Mouse (Mus musculus) heart, embryonic 14.5 days (tissue): ENCODE results near the gene Gm13306. TPM values are rescaled to one million over a fixed set of nuclear protein-coding genes. Genes with fewer than 3 reads are reported as not detected.
"Not testable (repeated sequence)": the region's sequence is repeated elsewhere in the genome, so short reads cannot be mapped to it uniquely, and the experiment has no call there.

ENCODE experiments used
- ATAC-seq: fragments of 200-750 bp; cut with Nextera tagmentation; 2 replicates; pipeline ENCODE4 v1.8.0; 2017; ENCODE audit warnings: low read depth, moderate TSS enrichment; ENCODE audit not compliant: insufficient number of reproducible peaks, insufficient read depth, low FRiP score
- H3K27ac ChIP-seq, 2 experiments: fragments of 200-500 bp in 1 of 2; fragments of 300-500 bp in 1 of 2; sonication (generic) in 1 of 2; replicated peaks in 1 of 2; 2 replicates each; pipeline ENCODE4 v1.5.1; 2012 to 2014; ENCODE audit warnings: low read depth in 2 of 2, low read length in 2 of 2, control low read depth in 1 of 2, mild to moderate bottlenecking in 1 of 2, mixed read lengths in 1 of 2; ENCODE audit not compliant: control insufficient read depth in 1 of 2, insufficient read depth in 1 of 2
- H3K27me3 ChIP-seq: fragments of 300-500 bp; sonication (generic); 2 replicates; pipeline ENCODE4 v1.6.1; 2014; ENCODE audit warnings: mild to moderate bottlenecking, low read length, control low read depth; ENCODE audit not compliant: control insufficient read depth, insufficient read depth
- H3K36me3 ChIP-seq: fragments of 300-500 bp; sonication (generic); 2 replicates; pipeline ENCODE4 v1.6.1; 2014; ENCODE audit warnings: mild to moderate bottlenecking, control low read depth, low read length, mixed read lengths; ENCODE audit not compliant: control insufficient read depth, insufficient read depth
- H3K4me1 ChIP-seq, 2 experiments: fragments of 200-500 bp in 1 of 2; fragments of 300-500 bp in 1 of 2; sonication (generic) in 1 of 2; 2 replicates each; pipeline ENCODE4 v1.6.1; 2012 to 2014; ENCODE audit warnings: low read length in 2 of 2, control low read depth in 1 of 2, mixed read lengths in 1 of 2; ENCODE audit not compliant: control insufficient read depth in 2 of 2, insufficient read depth in 2 of 2
- H3K4me2 ChIP-seq: fragments of 300-500 bp; sonication (generic); 2 replicates; pipeline ENCODE4 v1.6.1; 2014; ENCODE audit warnings: mild to moderate bottlenecking, low read length
- H3K4me3 ChIP-seq, 2 experiments: fragments of 200-500 bp in 1 of 2; fragments of 300-500 bp in 1 of 2; sonication (generic) in 1 of 2; 2 replicates each; pipeline ENCODE4 v1.5.1; 2012 to 2014; ENCODE audit warnings: low read length in 2 of 2, mild to moderate bottlenecking in 2 of 2, control low read depth in 1 of 2, low read depth in 1 of 2, moderate library complexity in 1 of 2; ENCODE audit not compliant: control insufficient read depth in 1 of 2, insufficient read depth in 1 of 2
- H3K9ac ChIP-seq: fragments of 300-500 bp; sonication (generic); 2 replicates; pipeline ENCODE4 v1.6.1; 2014; ENCODE audit warnings: mild to moderate bottlenecking, low read length
- H3K9me3 ChIP-seq: fragments of 300-500 bp; sonication (generic); 2 replicates; pipeline ENCODE4 v1.6.1; 2016; ENCODE audit warnings: low read length, control low read depth; ENCODE audit not compliant: control insufficient read depth
- WGBS: fragments of 180-500 bp; shearing (Covaris S2); extraction: QIAGEN DNeasy Blood & Tissue Kit; methylation state at CpG from one replicate; pipeline ENCODE4 v1.1.7; 2014; 5-methylcytosine and 5-hydroxymethylcytosine counted together
- polyA plus RNA-seq: library from polyadenylated mRNA; unstranded; fragments of >200 nt; fragmentation: Nextera tagmentation; extraction: Ambion mirVana; gene quantifications from 2 replicates; pipeline ENCODE4 v1.2.1, GENCODE M21; 2014

Gene Gm13306
- not detected in 2 replicates for polyA plus RNA-seq

DNA sequence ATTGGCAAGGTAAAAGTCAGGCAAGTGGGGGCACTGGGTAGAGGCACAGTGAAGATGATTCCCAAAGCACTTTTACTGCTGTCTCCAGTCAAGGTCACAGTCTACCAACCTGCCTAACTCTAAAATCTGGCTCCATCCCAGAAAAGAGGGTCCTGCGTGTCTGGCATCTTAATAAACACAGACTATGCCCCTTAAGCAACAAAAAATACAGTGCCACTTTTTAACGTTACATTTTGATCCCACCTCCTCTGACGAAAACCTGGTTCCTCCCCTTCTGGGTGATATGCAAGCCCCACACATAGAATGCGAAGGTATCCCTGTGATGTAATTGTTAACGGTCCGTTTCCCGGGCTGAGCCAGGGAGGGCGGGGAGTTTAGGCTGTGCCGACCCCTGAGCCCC is at the start of gene Gm13306:
Gene Gm13306, plus strand, starts transcription at position 301 of the 400 bp plus-strand sequence.
- H3K9ac ChIP-seq, H3K36me3 ChIP-seq, H3K4me2 ChIP-seq, H3K27me3 ChIP-seq, H3K4me1 ChIP-seq, H3K27ac ChIP-seq, H3K4me3 ChIP-seq, H3K9me3 ChIP-seq, ATAC-seq: not testable (repeated sequence)
- WGBS = no CpG with 5 or more reads among the region's 9 CpGs

- H3K9ac ChIP-seq, H3K4me2 ChIP-seq, H3K27me3 ChIP-seq, ATAC-seq, H3K4me1 ChIP-seq, H3K36me3 ChIP-seq, H3K9me3 ChIP-seq, H3K27ac ChIP-seq, H3K4me3 ChIP-seq: not testable (repeated sequence)
- no CpG with 5 or more reads among the region's 5 CpGs for WGBS
Measured at GRCm38 (mm10) chr4:42114517-42114916, 38.7 kb upstream of the Gm13306 start, which contains the start of gene Gm13304. Gene Gm13304, plus strand, starts transcription at chr4:42114817.

DNA sequence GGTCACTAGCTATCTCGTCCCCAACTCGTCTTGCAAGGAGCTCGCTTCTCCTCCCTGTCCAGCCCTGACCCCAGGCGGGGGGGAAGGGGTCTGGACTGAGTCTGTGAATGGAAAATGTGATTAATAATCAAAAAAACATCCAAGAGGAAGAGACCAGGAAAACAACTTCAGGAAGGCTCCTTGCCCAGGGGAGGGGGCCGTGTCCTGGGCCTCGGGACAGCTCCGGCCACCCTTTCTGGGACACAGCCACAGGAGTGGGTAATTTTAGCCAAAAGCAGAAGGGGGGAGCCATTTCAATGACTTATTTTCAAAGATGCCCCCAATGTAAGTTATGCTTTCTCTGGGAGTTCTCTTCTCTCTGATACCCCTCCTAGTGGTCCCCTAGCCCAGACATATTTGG is 15.3 kb downstream of the Gm13306 start, which contains the start of gene Gm13305:
Gene Gm13305, minus strand, starts transcription at position 101 of the 400 bp plus-strand sequence.
- H3K36me3 ChIP-seq, H3K27ac ChIP-seq, H3K9ac ChIP-seq, H3K4me3 ChIP-seq, H3K4me2 ChIP-seq, H3K27me3 ChIP-seq, H3K9me3 ChIP-seq, H3K4me1 ChIP-seq, ATAC-seq: not testable (repeated sequence)
- WGBS = no CpG with 5 or more reads among the region's 7 CpGs

DNA sequence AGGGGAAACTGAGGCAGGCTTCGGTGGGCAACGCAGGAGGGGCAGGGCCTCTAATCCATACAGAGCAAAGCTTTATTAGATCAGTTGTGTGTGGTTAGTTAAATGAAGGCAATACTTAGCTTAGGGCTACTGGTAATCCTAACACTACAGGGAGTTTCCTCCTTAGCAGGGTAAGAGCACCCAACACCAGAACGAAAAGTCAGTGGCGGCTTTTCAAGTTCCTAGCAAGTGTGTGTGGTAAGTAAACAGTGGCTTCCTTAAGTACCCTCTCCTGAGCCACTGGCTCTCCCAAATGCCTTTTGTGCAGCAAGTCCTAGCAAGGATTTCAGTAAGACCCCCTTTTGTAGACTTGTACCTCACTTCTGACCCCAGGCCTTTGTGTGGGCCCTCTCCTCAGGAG is 25.0 kb downstream of the Gm13306 start:
- not testable (repeated sequence) for H3K4me2 ChIP-seq, H3K36me3 ChIP-seq, ATAC-seq, H3K9ac ChIP-seq, H3K27ac ChIP-seq, H3K4me1 ChIP-seq, H3K9me3 ChIP-seq, H3K4me3 ChIP-seq, H3K27me3 ChIP-seq
- no CpG with 5 or more reads among the region's 4 CpGs for WGBS

GRCm38 (mm10) chr4:42183234-42184197 is 30.3 kb downstream of the Gm13306 start:
- H3K4me3 ChIP-seq, H3K4me2 ChIP-seq, H3K36me3 ChIP-seq, ATAC-seq, H3K4me1 ChIP-seq, H3K27ac ChIP-seq, H3K9me3 ChIP-seq, H3K9ac ChIP-seq, H3K27me3 ChIP-seq: not testable (repeated sequence)
- no CpG with 5 or more reads among the region's 31 CpGs for WGBS

- H3K9ac ChIP-seq, ATAC-seq, H3K36me3 ChIP-seq, H3K9me3 ChIP-seq, H3K4me3 ChIP-seq, H3K27me3 ChIP-seq, H3K4me1 ChIP-seq, H3K27ac ChIP-seq, H3K4me2 ChIP-seq: not testable (repeated sequence)
- WGBS = no CpG with 5 or more reads among the region's 58 CpGs
Measured at GRCm38 (mm10) chr4:42184324-42184979, 31.2 kb downstream of the Gm13306 start.

DNA sequence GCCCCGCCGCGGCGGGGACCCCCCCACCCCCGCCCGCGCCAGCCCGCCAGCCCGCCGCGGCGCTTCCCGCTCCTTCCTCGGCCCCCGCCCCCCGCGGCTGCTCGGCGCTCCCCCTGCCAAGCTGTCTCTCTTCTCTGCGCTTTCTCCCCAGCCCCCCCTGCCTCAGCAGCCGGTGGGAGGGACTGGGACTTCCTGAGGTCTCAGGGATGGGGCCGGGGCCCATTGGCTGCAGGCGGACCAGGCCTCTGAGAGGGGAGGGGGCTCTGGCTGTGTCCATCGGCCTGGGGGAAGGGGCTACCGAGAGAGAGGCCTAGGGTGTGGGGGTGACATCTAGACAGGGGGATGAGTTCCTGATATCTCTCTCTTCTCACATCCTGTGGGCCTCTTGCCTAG is 31.7 kb downstream of the Gm13306 start:
- not testable (repeated sequence) for H3K9me3 ChIP-seq, H3K27me3 ChIP-seq, H3K4me1 ChIP-seq, H3K9ac ChIP-seq, H3K27ac ChIP-seq, H3K36me3 ChIP-seq, ATAC-seq, H3K4me3 ChIP-seq, H3K4me2 ChIP-seq
- WGBS = no CpG with 5 or more reads among the region's 25 CpGs
